Mouse (Mus musculus): ENCODE measurements around the gene Aspm. TPM values are rescaled to one million over a fixed set of nuclear protein-coding genes. Genes with fewer than 3 reads are reported as not detected.

Aspm gene
- total and polyA plus RNA-seq, 2 experiments from 2014 or later = 2.9 to 6.3 TPM

DNA sequence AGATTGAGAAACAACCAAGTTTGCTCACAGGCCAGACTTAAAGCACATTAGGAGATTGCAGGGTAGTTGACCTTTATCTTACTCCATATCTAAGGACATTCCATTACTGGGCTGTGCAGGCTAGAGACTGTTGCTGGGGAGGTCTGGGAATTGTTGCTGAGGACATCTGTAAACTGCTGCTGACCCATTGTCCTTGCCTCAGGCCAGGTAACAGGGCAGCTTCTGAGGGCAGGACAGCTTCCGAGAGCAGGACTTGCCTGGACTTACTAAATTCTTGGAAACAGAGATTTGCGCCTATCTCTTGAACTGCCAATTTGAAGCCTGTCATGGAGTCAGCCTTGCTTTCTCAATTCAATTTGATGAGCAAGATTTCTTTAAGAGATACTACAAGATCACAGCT is 40.8 kb downstream of the Aspm start:
- no peak for DNase-seq (ENCODE audit: low spot score)
- no peaks in the 10 kb centered on the region for H3K4me1 ChIP-seq (ENCODE audit: insufficient read depth, low read length)
- no peak overlapping the region for H3K27ac ChIP-seq
- H3K4me3 ChIP-seq (ENCODE audit: low read length) = no peak overlapping the region
- H3K4me2 ChIP-seq (ENCODE audit: low read depth, low read length) = no peak overlapping the region
- H3K27me3 ChIP-seq (ENCODE audit: insufficient read depth, low read length) = no peaks in the 10 kb centered on the region
- no peak for TF ChIP-seq CTCF (IDR thresholded peaks at IDR 0.05; ENCODE audit: low read depth)
- no peaks in the 10 kb centered on the region; the same call in 1 of the 2 replicates for H3K36me3 ChIP-seq (ENCODE audit: insufficient read depth, low read length)
- WGBS = 96% methylated on average over 2 of the region's 2 CpGs
- no peak for ATAC-seq
- no peak overlapping the region for H3K9ac ChIP-seq (replicated peaks; ENCODE audit: low read length)
- no peaks in the 10 kb centered on the region for H3K9me3 ChIP-seq (ENCODE audit: low read length)

DNA sequence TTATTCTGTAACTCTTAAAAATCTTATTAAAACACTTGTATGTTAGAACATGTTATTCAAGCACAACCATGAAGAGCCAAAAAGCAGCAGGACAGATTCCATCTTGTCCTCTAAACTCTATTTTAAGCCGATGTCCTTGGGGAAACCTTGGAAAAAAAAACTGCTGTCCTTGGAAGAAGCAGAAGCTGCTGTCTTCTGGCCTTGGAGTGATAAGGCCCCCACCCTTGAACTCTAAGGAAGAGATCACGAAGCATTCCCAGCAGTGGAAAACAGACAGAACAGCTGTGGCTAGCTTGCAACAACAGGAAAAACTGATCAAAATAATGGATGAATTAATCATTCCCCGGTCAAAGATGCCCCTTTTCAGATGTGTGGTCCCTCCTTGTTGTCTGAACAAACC is 41.6 kb downstream of the Aspm start:
- Histone ChIP-seq H3K4me1 (ENCODE audit: insufficient read depth, low read length) (no peaks in the 10 kb centered on the region), H3K36me3 (ENCODE audit: insufficient read depth, low read length) (no peaks in the 10 kb centered on the region; the same call in 1 of the 2 replicates), H3K4me2 (ENCODE audit: low read depth, low read length) (no peak overlapping the region), H3K9me3 (ENCODE audit: low read length) (no peaks in the 10 kb centered on the region), H3K27ac (no peak overlapping the region), H3K27me3 (ENCODE audit: insufficient read depth, low read length) (no peaks in the 10 kb centered on the region), H3K4me3 (ENCODE audit: low read length) (no peak overlapping the region), H3K9ac (replicated peaks; ENCODE audit: low read length) (no peak overlapping the region)
- DNase-seq (ENCODE audit: low spot score) = no peak
- WGBS = 87% methylated on average over 3 of the region's 3 CpGs
- no peak for ATAC-seq
- no peak for TF ChIP-seq CTCF (IDR thresholded peaks at IDR 0.05; ENCODE audit: low read depth)

DNA sequence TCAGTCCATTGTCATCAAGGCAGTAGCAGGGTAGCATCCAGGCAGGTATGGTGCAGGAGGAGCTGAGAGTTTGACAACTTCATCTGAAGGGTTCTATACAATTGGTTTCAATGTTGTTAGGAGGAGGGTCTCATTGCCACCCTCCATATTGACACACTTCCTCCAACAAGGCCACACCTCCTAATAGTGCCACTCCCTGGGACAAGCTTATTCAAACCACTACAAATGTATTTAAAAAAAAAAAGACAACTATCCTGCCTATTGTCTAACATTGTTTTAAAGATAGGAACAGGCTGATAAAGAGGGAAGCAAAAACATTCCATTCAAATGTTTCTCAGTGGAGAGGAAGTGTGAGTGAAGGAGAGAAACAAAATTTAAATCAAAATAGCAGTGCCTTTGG is 45.2 kb downstream of the Aspm start:
- no peak for TF ChIP-seq CTCF (IDR thresholded peaks at IDR 0.05; ENCODE audit: low read depth)
- no peak overlapping the region for H3K9ac ChIP-seq (replicated peaks; ENCODE audit: low read length)
- H3K9me3 ChIP-seq (ENCODE audit: low read length) = no peaks in the 10 kb centered on the region
- H3K4me1 ChIP-seq (ENCODE audit: insufficient read depth, low read length) = no peaks in the 10 kb centered on the region
- no peak overlapping the region for H3K4me3 ChIP-seq (ENCODE audit: low read length)
- no peaks in the 10 kb centered on the region for H3K36me3 ChIP-seq (ENCODE audit: insufficient read depth, low read length)
- ATAC-seq (no peak), DNase-seq (ENCODE audit: low spot score) (no peak)
- H3K27me3 ChIP-seq (ENCODE audit: insufficient read depth, low read length) = no peaks in the 10 kb centered on the region
- H3K27ac ChIP-seq = no peak overlapping the region
- no peak overlapping the region for H3K4me2 ChIP-seq (ENCODE audit: low read depth, low read length)

DNA sequence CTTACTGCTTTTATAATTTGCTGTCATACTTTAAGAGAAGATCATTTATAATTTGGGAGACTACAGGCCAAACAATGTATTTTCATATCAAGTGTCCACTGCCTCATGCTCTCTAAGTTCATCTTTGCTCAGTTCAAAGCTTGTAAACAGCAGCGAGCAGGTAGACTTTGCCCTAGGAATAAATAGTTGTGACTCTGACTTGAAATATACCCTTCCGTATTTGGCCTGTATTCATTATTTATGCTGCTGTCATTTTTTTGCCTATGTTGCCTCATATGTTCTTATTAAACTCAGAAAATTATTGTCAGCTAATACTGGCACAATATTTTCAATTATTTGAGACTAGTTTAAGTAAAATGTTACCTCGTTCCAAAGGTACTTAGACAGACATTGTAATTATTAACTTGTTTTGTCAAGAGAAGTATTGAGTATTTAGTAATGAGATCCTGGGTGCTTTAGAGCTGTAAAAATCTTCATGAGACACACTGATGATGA is 46.7 kb downstream of the Aspm start, which contains the start of gene F13b:
Gene F13b (plus strand): TSS at position 445 of the 495 bp plus-strand sequence.
- Histone ChIP-seq H3K4me2 (ENCODE audit: low read depth, low read length) (no peak within 1 kb of the TSS), H3K9me3 (ENCODE audit: low read length) (no peaks in the 10 kb centered on the region), H3K36me3 (ENCODE audit: insufficient read depth, low read length) (no peaks in the 10 kb centered on the region), H3K27ac (no peak within 1 kb of the TSS), H3K27me3 (ENCODE audit: insufficient read depth, low read length) (no peaks in the 10 kb centered on the region), H3K9ac (replicated peaks; ENCODE audit: low read length) (no peak within 1 kb of the TSS), H3K4me1 (ENCODE audit: insufficient read depth, low read length) (no peaks in the 10 kb centered on the region), H3K4me3 (ENCODE audit: low read length) (no peak within 1 kb of the TSS)
- ATAC-seq = no peak
- DNase-seq (ENCODE audit: low spot score) = no peak
- WGBS = 87% methylated on average over 3 of the region's 3 CpGs
- TF ChIP-seq CTCF (IDR thresholded peaks at IDR 0.05; ENCODE audit: low read depth) = no peak

DNA sequence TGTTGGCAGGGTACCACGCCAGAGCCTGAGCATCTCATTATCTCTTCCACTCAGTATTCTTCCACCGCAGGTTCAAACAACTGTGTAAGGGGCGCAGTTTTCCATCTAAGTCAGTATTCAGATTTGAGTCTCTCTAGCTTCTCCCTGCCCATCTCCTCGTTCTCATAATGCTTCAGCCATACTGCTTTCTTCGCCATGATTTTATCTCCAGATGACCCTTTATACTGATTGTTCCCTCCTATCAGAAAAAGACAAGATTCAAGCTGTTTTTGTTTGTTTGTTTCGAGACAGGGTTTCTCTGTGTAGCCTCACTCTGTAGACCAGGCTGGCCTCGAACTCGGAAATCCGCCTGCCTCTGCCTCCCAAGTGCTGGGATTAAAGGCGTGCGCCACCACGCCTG is 60.0 kb downstream of the Aspm start:
- Histone ChIP-seq H3K9ac (replicated peaks; ENCODE audit: low read length) (no peak overlapping the region), H3K4me1 (ENCODE audit: insufficient read depth, low read length) (no peaks in the 10 kb centered on the region), H3K4me3 (ENCODE audit: low read length) (no peak overlapping the region), H3K36me3 (ENCODE audit: insufficient read depth, low read length) (no peaks in the 10 kb centered on the region), H3K27ac (no peak overlapping the region), H3K27me3 (ENCODE audit: insufficient read depth, low read length) (no peaks in the 10 kb centered on the region), H3K4me2 (ENCODE audit: low read depth, low read length) (no peak overlapping the region), H3K9me3 (ENCODE audit: low read length) (no peaks in the 10 kb centered on the region)
- no peak for TF ChIP-seq CTCF (IDR thresholded peaks at IDR 0.05; ENCODE audit: low read depth)
- WGBS = 93% methylated on average over 12 of the region's 12 CpGs
- DNase-seq (ENCODE audit: low spot score) = no peak
- no peak for ATAC-seq

Other genes with a start within 250 kb of the Aspm start
- gene Crb1, start 77.7 kb upstream of the Aspm start, total RNA-seq (2014; rRNA removed) = 1.5 and 4.6 TPM in 2 replicates
- 0.83 and 0.96 TPM in 2 replicates for gene Crb1, start 77.7 kb upstream of the Aspm start, polyA plus RNA-seq (2015; fragmentation: Nextera tagmentation; extraction: Ambion mirVana)
- gene Zbtb41, start 32.5 kb upstream of the Aspm start, total RNA-seq (2014; rRNA removed) = 29.9 and 31.1 TPM in 2 replicates
- 10.0 and 10.3 TPM in 2 replicates for gene Zbtb41, start 32.5 kb upstream of the Aspm start, polyA plus RNA-seq (2015; fragmentation: Nextera tagmentation; extraction: Ambion mirVana)
- not detected in 2 replicates for gene F13b, start 46.9 kb downstream of the Aspm start, total RNA-seq (2014; rRNA removed)
- 0.08 TPM in 1 of 2 replicates, not detected in the other for gene F13b, start 46.9 kb downstream of the Aspm start, polyA plus RNA-seq (2015; fragmentation: Nextera tagmentation; extraction: Ambion mirVana)
- gene Cfhr1, start 105.5 kb downstream of the Aspm start, total RNA-seq (2014; rRNA removed) = not detected in 2 replicates
- gene Cfhr1, start 105.5 kb downstream of the Aspm start, polyA plus RNA-seq (2015; fragmentation: Nextera tagmentation; extraction: Ambion mirVana) = not detected in 2 replicates